Mouse (Mus musculus) thymus, adult 2 months (tissue): ENCODE data around the gene Pex13. TPM values are rescaled to one million over a fixed set of nuclear protein-coding genes. Genes with fewer than 3 reads are reported as not detected.

Experiments used
- DNase-seq: peaks from one replicate; pipeline ENCODE4 v3.0.0; 2021
- H3K27ac ChIP-seq: fragments of 200-500 bp; 2 replicates; pipeline ENCODE4 v1.5.1; 2012; ENCODE audit warnings: low read length, control low read depth; ENCODE audit not compliant: control insufficient read depth, insufficient read depth
- H3K27me3 ChIP-seq: fragments of 200-500 bp; 2 replicates; pipeline ENCODE4 v1.6.1; 2012; ENCODE audit warnings: mild to moderate bottlenecking, low read length, moderate library complexity, mixed read lengths; ENCODE audit not compliant: control insufficient read depth, insufficient read depth
- H3K36me3 ChIP-seq: fragments of 200-500 bp; 2 replicates; pipeline ENCODE4 v1.6.1; 2012; ENCODE audit warnings: mild to moderate bottlenecking, low read length, moderate library complexity; ENCODE audit not compliant: control insufficient read depth, insufficient read depth
- H3K4me1 ChIP-seq: fragments of 200-500 bp; replicated peaks from 2 replicates; pipeline ENCODE4 v1.6.1; 2012; ENCODE audit warnings: low read length; ENCODE audit not compliant: control insufficient read depth, insufficient read depth
- H3K4me3 ChIP-seq: fragments of 200-500 bp; 2 replicates; pipeline ENCODE4 v1.5.1; 2012; ENCODE audit warnings: mild to moderate bottlenecking, low read length, control low read depth, moderate library complexity; ENCODE audit not compliant: control insufficient read depth, insufficient read depth
- CTCF ChIP-seq: fragments of 200-500 bp; IDR thresholded peaks from 2 replicates; pipeline ENCODE4 v1.5.1; 2012; ENCODE audit warnings: mild to moderate bottlenecking, control low read depth, low read length, moderate library complexity, borderline replicate concordance; ENCODE audit not compliant: control insufficient read depth, poor library complexity, insufficient read depth; ENCODE audit errors: extremely low read depth
- POLR2A ChIP-seq: fragments of 200-500 bp; IDR thresholded peaks from 2 replicates; pipeline ENCODE4 v1.6.1; 2012; ENCODE audit warnings: mild to moderate bottlenecking, low read length, control low read depth, moderate library complexity; ENCODE audit not compliant: control insufficient read depth, poor library complexity, insufficient read depth; ENCODE audit errors: extremely low read depth
- WGBS: fragments of 180-500 bp; shearing (Covaris S2); methylation state at CpG from one replicate; pipeline ENCODE4 v1.1.7; 2018; 5-methylcytosine and 5-hydroxymethylcytosine counted together
- polyA plus RNA-seq: library from polyadenylated mRNA; depleted of rRNA; stranded (reverse); fragments of >200 nt; gene quantifications from 2 replicates; pipeline ENCODE4 v1.2.3, GENCODE M21; 2012; rRNA removed

Pex13 gene
- 7.5 and 9.1 TPM in 2 replicates for polyA plus RNA-seq

GRCm38 (mm10) chr11:23665798-23666501 is at the start of gene Pex13:
Pex13 (minus strand) TSS chr11:23665959.
- TF ChIP-seq POLR2A, result peak; percentile 91
- no peak for TF ChIP-seq CTCF
- no peaks in the 10 kb centered on the region; the same call in 1 of the 2 replicates for H3K36me3 ChIP-seq
- peak within 1 kb of the TSS; percentile 94 for H3K4me3 ChIP-seq
- no peaks in the 10 kb centered on the region for H3K27me3 ChIP-seq
- WGBS, result under 1% methylated on average over 49 of the region's 49 CpGs
- 0 out of 2 replicates have a peak, but pooled peaks cover 2% of the 10 kb centered on the region for H3K4me1 ChIP-seq
- H3K27ac ChIP-seq, result peak within 1 kb of the TSS; percentile 83
- peak; percentile 91 for DNase-seq

GRCm38 (mm10) chr11:23712299-23712698 is 46.5 kb upstream of the Pex13 start:
- Histone ChIP-seq H3K36me3 (peaks cover 27% of the 10 kb centered on the region), H3K4me1 (no peaks in the 10 kb centered on the region; the same call in 1 of the 2 replicates), H3K27ac (no peak overlapping the region), H3K4me3 (no peak overlapping the region), H3K27me3 (no peaks in the 10 kb centered on the region)
- TF ChIP-seq CTCF, result no peak
- TF ChIP-seq POLR2A, result no peak
- DNase-seq, result no peak
- WGBS, result 96% methylated on average over 3 of the region's 3 CpGs

GRCm38 (mm10) chr11:23704604-23705294 is 39.0 kb upstream of the Pex13 start:
- H3K4me1 ChIP-seq, result no peaks in the 10 kb centered on the region; the same call in 1 of the 2 replicates
- DNase-seq, result no peak

GRCm38 (mm10) chr11:23701831-23702230 is 36.1 kb upstream of the Pex13 start:
- DNase-seq, result no peak
- H3K27ac ChIP-seq, result no peak overlapping the region
- 97% methylated on average over 3 of the region's 3 CpGs for WGBS

More at GRCm38 (mm10) chr11:23704604-23705294, 39.0 kb upstream of the Pex13 start:
- Histone ChIP-seq H3K27me3 (no peaks in the 10 kb centered on the region), H3K4me3 (no peak overlapping the region), H3K27ac (no peak overlapping the region), H3K36me3 (peaks cover 10% of the 10 kb centered on the region)
- TF ChIP-seq POLR2A (no peak), CTCF (no peak)
- 93% methylated on average over 7 of the region's 7 CpGs for WGBS

GRCm38 (mm10) chr11:23699414-23700095 is 33.8 kb upstream of the Pex13 start:
- no peaks in the 10 kb centered on the region; the same call in 1 of the 2 replicates for H3K4me1 ChIP-seq
- H3K36me3 ChIP-seq, result peaks cover 6% of the 10 kb centered on the region; the same call in 1 of the 2 replicates
- no peaks in the 10 kb centered on the region for H3K27me3 ChIP-seq
- no peak overlapping the region for H3K27ac ChIP-seq
- WGBS, result 38% methylated on average over 3 of the region's 3 CpGs
- TF ChIP-seq POLR2A, result no peak
- no peak for TF ChIP-seq CTCF
- H3K4me3 ChIP-seq, result no peak overlapping the region
- no peak for DNase-seq

More at GRCm38 (mm10) chr11:23701831-23702230, 36.1 kb upstream of the Pex13 start:
- Histone ChIP-seq H3K27me3 (no peaks in the 10 kb centered on the region), H3K4me3 (no peak overlapping the region), H3K4me1 (no peaks in the 10 kb centered on the region; the same call in 1 of the 2 replicates), H3K36me3 (peaks cover 6% of the 10 kb centered on the region; the same call in 1 of the 2 replicates)
- TF ChIP-seq CTCF (no peak), POLR2A (no peak)

- WGBS, result 94% methylated on average over 2 of the region's 2 CpGs
- TF ChIP-seq POLR2A (no peak), CTCF (no peak)
- peaks cover 6% of the 10 kb centered on the region; the same call in 1 of the 2 replicates for H3K36me3 ChIP-seq
- no peak overlapping the region for H3K27ac ChIP-seq
- no peak overlapping the region for H3K4me3 ChIP-seq
- no peak for DNase-seq
- H3K4me1 ChIP-seq, result no peaks in the 10 kb centered on the region; the same call in 1 of the 2 replicates
- no peaks in the 10 kb centered on the region for H3K27me3 ChIP-seq
These were observed 32.8 kb upstream of the Pex13 start for GRCm38 (mm10) chr11:23698526-23698925.
